Mouse (Mus musculus) liver, postnatal 0 days (tissue): ENCODE measurements around the gene Cercam. TPM values are rescaled to one million over a fixed set of nuclear protein-coding genes. Genes with fewer than 3 reads are reported as not detected.
A peak's percentile ranks its signal among the peaks of the same experiment; 100 is the strongest.

Experiments used
- ATAC-seq: fragments of 200-750 bp; cut with Nextera tagmentation; 2 replicates; pipeline ENCODE4 v1.8.0; 2017; ENCODE audit warnings: mild to moderate bottlenecking, moderate library complexity
- DNase-seq: peaks from one replicate; pipeline ENCODE4 v3.0.0-alpha.2; 2016
- H3K27ac ChIP-seq: fragments of 300-500 bp; sonication (generic); 2 replicates; pipeline ENCODE4 v1.5.1; 2014; ENCODE audit warnings: antibody characterized with exemption, moderate library complexity, mild to moderate bottlenecking, low read depth
- H3K27me3 ChIP-seq: fragments of 300-500 bp; sonication (generic); 2 replicates; pipeline ENCODE4 v1.6.1; 2014; ENCODE audit warnings: low read length, control low read depth, mixed read lengths; ENCODE audit not compliant: insufficient read depth
- H3K36me3 ChIP-seq: fragments of 300-500 bp; sonication (generic); replicated peaks from 2 replicates; pipeline ENCODE4 v1.6.1; 2014; ENCODE audit warnings: mild to moderate bottlenecking, control low read depth, low read length, moderate library complexity, mixed read lengths; ENCODE audit not compliant: insufficient read depth
- H3K4me1 ChIP-seq: fragments of 300-500 bp; sonication (generic); 2 replicates; pipeline ENCODE4 v1.6.1; 2014; ENCODE audit warnings: antibody characterized with exemption, mild to moderate bottlenecking, control low read depth; ENCODE audit not compliant: insufficient read depth
- H3K4me2 ChIP-seq: fragments of 300-500 bp; sonication (generic); 2 replicates; pipeline ENCODE4 v1.6.1; 2014; ENCODE audit warnings: low read depth, mild to moderate bottlenecking, low read length, moderate library complexity, mixed read lengths
- H3K4me3 ChIP-seq: fragments of 300-500 bp; sonication (generic); 2 replicates; pipeline ENCODE4 v1.5.1; 2014; ENCODE audit warnings: low read depth, low read length
- H3K9ac ChIP-seq: fragments of 300-500 bp; sonication (generic); replicated peaks from 2 replicates; pipeline ENCODE4 v1.6.1; 2014; ENCODE audit warnings: mild to moderate bottlenecking, moderate library complexity
- H3K9me3 ChIP-seq: fragments of 300-500 bp; sonication (generic); 2 replicates; pipeline ENCODE4 v1.6.1; 2016; ENCODE audit warnings: mild to moderate bottlenecking, control low read depth, low read length, mixed read lengths
- CTCF ChIP-seq: sonication (generic); IDR thresholded peaks from 2 replicates; pipeline ENCODE4 v1.5.1; 2016; ENCODE audit warnings: antibody characterized with exemption, low read depth
- EP300 ChIP-seq: IDR thresholded peaks from 2 replicates; pipeline ENCODE4 v1.6.1; 2016; ENCODE audit warnings: antibody characterized with exemption, low read depth, mild to moderate bottlenecking
- WGBS: fragments of 180-500 bp; shearing (Covaris S2); extraction: QIAGEN DNeasy Blood & Tissue Kit; methylation state at CpG from one replicate; pipeline ENCODE4 v1.1.7; 2014; ENCODE audit not compliant: insufficient replicate concordance; 5-methylcytosine and 5-hydroxymethylcytosine counted together
- polyA plus RNA-seq: library from polyadenylated mRNA; unstranded; fragments of >200 nt; fragmentation: Nextera tagmentation; extraction: Ambion mirVana; gene quantifications from 2 replicates; pipeline ENCODE4 v1.2.1, GENCODE M21; 2015

Gene Cercam
- polyA plus RNA-seq, 1 experiment from 2014 or later = 9.0 TPM

- Histone ChIP-seq H3K36me3 (peaks cover 6% of the 10 kb centered on the region), H3K9ac (peak overlapping the region; percentile 77), H3K4me1 (peaks cover 8% of the 10 kb centered on the region), H3K4me2 (peak overlapping the region; percentile 78), H3K4me3 (peak overlapping the region; percentile 86), H3K9me3 (no peaks in the 10 kb centered on the region), H3K27ac (peak overlapping the region; percentile 64), H3K27me3 (no peaks in the 10 kb centered on the region)
- ATAC-seq (peak; percentile 2; the same call in 1 of the 2 replicates), DNase-seq (no peak)
- under 1% methylated on average over 12 of the region's 12 CpGs for WGBS
- no peak for TF ChIP-seq CTCF
- no peak for TF ChIP-seq EP300
These were observed 41.3 kb upstream of the Cercam start for GRCm38 (mm10) chr2:29827709-29828024.

- Histone ChIP-seq H3K4me2 (no peak overlapping the region), H3K9ac (no peak overlapping the region), H3K36me3 (peaks cover 10% of the 10 kb centered on the region), H3K4me1 (peaks cover 8% of the 10 kb centered on the region), H3K9me3 (no peaks in the 10 kb centered on the region), H3K27me3 (no peaks in the 10 kb centered on the region), H3K27ac (no peak overlapping the region), H3K4me3 (no peak overlapping the region)
- ATAC-seq (no peak), DNase-seq (no peak)
- WGBS = 84% methylated on average over 4 of the region's 4 CpGs
- TF ChIP-seq CTCF (no peak), EP300 (no peak)
These were observed 37.9 kb upstream of the Cercam start for GRCm38 (mm10) chr2:29831106-29831505.

DNA sequence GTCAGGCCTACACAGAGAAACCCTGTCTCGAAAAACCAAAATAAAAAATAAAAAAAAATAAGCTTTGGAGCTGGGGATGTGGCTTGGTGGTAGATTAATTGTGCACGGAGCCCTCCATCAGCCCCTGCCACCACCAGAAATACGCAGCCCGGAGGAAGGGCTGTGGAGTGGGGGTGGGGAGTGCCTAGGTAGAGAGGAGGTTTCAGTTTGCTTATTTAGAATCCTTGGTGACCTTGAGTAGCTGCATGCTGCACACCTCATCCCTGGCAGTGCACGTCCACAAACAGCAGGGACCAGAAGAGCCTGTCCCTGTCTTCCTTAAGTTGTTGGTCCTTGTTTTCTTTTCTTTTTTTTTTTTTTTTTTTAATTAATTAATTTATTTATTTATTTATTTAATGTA is 35.2 kb upstream of the Cercam start:
- ATAC-seq (no peak), DNase-seq (no peak)
- Histone ChIP-seq H3K36me3 (peaks cover 15% of the 10 kb centered on the region), H3K27me3 (no peaks in the 10 kb centered on the region), H3K4me1 (peaks cover under 1% of the 10 kb centered on the region; the same call in 1 of the 2 replicates), H3K9me3 (no peaks in the 10 kb centered on the region), H3K4me3 (no peak overlapping the region), H3K9ac (no peak overlapping the region), H3K4me2 (no peak overlapping the region), H3K27ac (no peak overlapping the region)
- TF ChIP-seq CTCF = no peak
- WGBS = 89% methylated on average over 5 of the region's 5 CpGs

DNA sequence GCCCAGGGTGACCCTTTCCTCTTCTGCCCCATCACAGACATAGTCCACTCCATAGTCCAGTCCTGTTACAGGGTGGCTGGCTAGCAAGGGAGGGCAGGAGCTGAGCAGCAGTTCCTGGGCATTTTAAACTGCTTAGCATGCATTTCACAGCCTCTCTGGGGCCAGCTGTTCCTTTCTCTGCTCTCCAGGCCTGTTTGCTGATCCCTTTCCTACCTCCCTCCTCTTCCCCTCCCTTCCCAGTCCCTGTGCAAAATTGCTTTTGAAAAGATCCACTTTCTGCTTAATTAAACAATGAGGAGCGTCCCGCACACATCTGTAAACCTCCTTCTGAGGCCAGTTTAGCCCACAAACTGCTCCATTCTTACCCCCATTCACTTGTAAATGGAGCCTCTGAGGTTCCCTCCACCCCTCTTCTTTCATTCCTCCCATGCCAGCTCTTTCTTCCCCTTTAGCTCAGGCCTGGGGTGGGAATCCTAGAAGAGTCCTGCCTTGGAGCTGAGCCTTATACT is 33.5 kb upstream of the Cercam start:
- no peak for DNase-seq
- no peak overlapping the region for H3K4me3 ChIP-seq
- H3K27me3 ChIP-seq = no peaks in the 10 kb centered on the region
- peaks cover 15% of the 10 kb centered on the region for H3K36me3 ChIP-seq
- H3K4me1 ChIP-seq = no peaks in the 10 kb centered on the region
- TF ChIP-seq CTCF = no peak
- TF ChIP-seq EP300 = no peak
- no peaks in the 10 kb centered on the region for H3K9me3 ChIP-seq
- 94% methylated on average over 2 of the region's 2 CpGs for WGBS
- H3K4me2 ChIP-seq = no peak overlapping the region
- no peak overlapping the region for H3K9ac ChIP-seq
- no peak overlapping the region for H3K27ac ChIP-seq
- no peak for ATAC-seq

GRCm38 (mm10) chr2:29839460-29839859 is 29.5 kb upstream of the Cercam start:
- no peak overlapping the region for H3K4me3 ChIP-seq
- ATAC-seq (no peak), DNase-seq (no peak)
- no peaks in the 10 kb centered on the region for H3K9me3 ChIP-seq
- WGBS = 62% methylated on average over 4 of the region's 4 CpGs
- no peaks in the 10 kb centered on the region for H3K27me3 ChIP-seq
- H3K9ac ChIP-seq = no peak overlapping the region
- no peak for TF ChIP-seq CTCF
- TF ChIP-seq EP300 = no peak
- H3K36me3 ChIP-seq = peaks cover 19% of the 10 kb centered on the region; the same call in 1 of the 2 replicates
- H3K4me1 ChIP-seq = no peaks in the 10 kb centered on the region
- no peak overlapping the region for H3K4me2 ChIP-seq
- no peak overlapping the region for H3K27ac ChIP-seq

DNA sequence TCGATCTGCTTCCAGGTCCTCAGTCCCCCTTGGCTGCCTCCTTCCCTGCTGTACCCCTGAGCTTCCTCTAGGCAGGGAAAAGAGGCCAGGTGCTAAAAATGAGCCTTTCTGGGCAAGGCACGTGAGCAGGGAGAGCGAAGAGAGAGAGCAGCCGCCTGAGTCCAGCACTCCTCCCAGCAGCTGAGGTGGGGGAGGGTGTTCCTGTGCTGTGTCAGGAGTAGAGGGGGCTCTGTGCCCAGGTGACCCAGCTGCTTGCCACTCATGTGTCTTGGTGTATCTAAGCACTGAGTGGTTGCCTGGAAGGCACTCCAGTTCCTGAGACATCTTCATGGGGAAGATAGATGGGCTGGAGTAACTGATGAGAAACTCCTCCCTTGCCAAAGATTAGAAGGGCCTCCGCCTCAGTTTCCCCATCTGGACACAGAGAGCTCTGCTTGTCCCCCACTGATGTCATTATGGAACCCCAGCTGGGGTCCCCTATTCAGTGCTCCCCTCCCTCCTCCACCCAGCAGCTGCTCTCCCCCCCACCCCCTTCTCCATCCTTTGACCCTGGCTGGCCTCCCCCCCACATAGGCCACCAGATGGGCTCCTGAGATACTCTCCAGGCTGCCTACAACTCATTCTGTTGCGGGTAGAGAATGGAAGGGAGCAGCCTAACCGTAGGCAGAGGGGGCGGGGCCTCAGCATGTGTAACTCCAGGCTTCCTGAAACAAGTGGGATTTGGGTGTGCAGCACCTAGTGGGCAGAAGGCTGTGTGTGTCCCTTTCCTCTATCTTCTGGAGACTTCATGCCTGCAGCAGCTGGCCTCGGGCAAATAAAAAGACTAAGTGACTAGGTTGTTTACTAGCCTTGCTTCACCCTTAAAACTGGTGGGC is 25.5 kb upstream of the Cercam start:
- Histone ChIP-seq H3K27me3 (peaks cover 13% of the 10 kb centered on the region; the same call in 1 of the 2 replicates), H3K36me3 (peaks cover 14% of the 10 kb centered on the region; the same call in 1 of the 2 replicates), H3K4me2 (no peak overlapping the region), H3K9me3 (no peaks in the 10 kb centered on the region), H3K9ac (no peak overlapping the region), H3K4me1 (peaks cover 2% of the 10 kb centered on the region), H3K27ac (no peak overlapping the region), H3K4me3 (no peak overlapping the region)
- ATAC-seq (no peak), DNase-seq (no peak)
- WGBS = 78% methylated on average over 9 of the region's 9 CpGs
- TF ChIP-seq CTCF = no peak
- no peak for TF ChIP-seq EP300
